Mouse (Mus musculus): ENCODE measurements around the gene Bcor. TPM values are rescaled to one million over a fixed set of nuclear protein-coding genes. Genes with fewer than 3 reads are reported as not detected.

The Bcor gene
- polyA plus RNA-seq, 1 experiment from 2014 or later = 24.6 TPM

GRCm38 (mm10) chrX:11988191-11988896 lies 171.8 kb downstream of the Bcor start:
- Histone ChIP-seq H3K9me3 (ENCODE audit: control insufficient read depth, low read length) (no peaks in the 10 kb centered on the region), H3K27ac (ENCODE audit: low read depth, low read length) (no peak overlapping the region), H3K4me2 (replicated peaks; ENCODE audit: low read depth, low read length) (no peak overlapping the region), H3K4me1 (replicated peaks; ENCODE audit: control insufficient read depth, insufficient read depth, low read length) (no peaks in the 10 kb centered on the region), H3K36me3 (ENCODE audit: control insufficient read depth, insufficient read depth, low read length) (no peaks in the 10 kb centered on the region), H3K4me3 (ENCODE audit: low read depth, low read length) (no peak overlapping the region), H3K9ac (ENCODE audit: low read depth, low read length) (no peak overlapping the region), H3K27me3 (ENCODE audit: control insufficient read depth, insufficient read depth, low read length) (no peaks in the 10 kb centered on the region; the same call in 1 of the 2 replicates)
- 36% methylated on average over 7 of the region's 7 CpGs for WGBS
- ATAC-seq (ENCODE audit: low FRiP score) = peak; percentile 19; the same call in 1 of the 2 replicates
- peak; percentile 23 for DNase-seq (ENCODE audit: low spot score)

DNA sequence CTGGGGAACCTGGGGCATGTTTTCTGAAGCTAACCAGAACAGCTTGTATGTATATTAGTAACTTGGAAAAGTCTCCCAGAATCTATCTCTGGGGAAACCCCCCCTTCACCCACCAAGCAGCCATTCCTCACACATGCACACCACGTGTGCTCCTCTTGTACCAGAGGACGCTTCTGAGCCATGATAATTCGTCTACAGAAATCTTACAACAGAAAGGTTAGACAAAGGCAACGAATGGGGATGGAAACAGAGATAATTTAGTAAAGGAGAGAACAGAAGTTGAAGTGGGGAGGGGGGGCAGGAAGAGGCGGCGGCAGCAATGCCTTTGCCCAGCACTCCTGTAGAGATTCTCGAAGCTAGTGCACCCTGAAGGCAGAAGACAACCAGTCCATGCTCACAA lies 172.6 kb downstream of the Bcor start:
- H3K27ac ChIP-seq (ENCODE audit: low read depth, low read length) = no peak overlapping the region
- H3K9me3 ChIP-seq (ENCODE audit: control insufficient read depth, low read length) = no peaks in the 10 kb centered on the region
- WGBS = 33% methylated on average over 7 of the region's 7 CpGs
- peak; percentile 2 for DNase-seq (ENCODE audit: low spot score)
- H3K9ac ChIP-seq (ENCODE audit: low read depth, low read length) = no peak overlapping the region
- no peak overlapping the region for H3K4me3 ChIP-seq (ENCODE audit: low read depth, low read length)
- H3K27me3 ChIP-seq (ENCODE audit: control insufficient read depth, insufficient read depth, low read length) = no peaks in the 10 kb centered on the region; the same call in 1 of the 2 replicates
- no peak overlapping the region for H3K4me2 ChIP-seq (replicated peaks; ENCODE audit: low read depth, low read length)
- H3K36me3 ChIP-seq (ENCODE audit: control insufficient read depth, insufficient read depth, low read length) = no peaks in the 10 kb centered on the region
- no peaks in the 10 kb centered on the region for H3K4me1 ChIP-seq (replicated peaks; ENCODE audit: control insufficient read depth, insufficient read depth, low read length)
- ATAC-seq (ENCODE audit: low FRiP score) = no peak
